Comparison of ENCODE assay signal across 19 mouse cellular contexts in genomic region chr15:31415181-31415580, GRCm38 (mm10). TPM values are rescaled to one million over a fixed set of nuclear protein-coding genes. Genes with fewer than 3 reads are reported as not detected.
DNase-seq lines count a peak whose midpoint lies in the region; ATAC-seq lines count a peak whose summit lies in the region.
"Had no signal": no experiment of that assay in that cellular context is flagged by ENCODE, and none has a peak within 500 bp of the region (broad histone marks: within the 10 kb centered on the region; RNA-seq: fewer than 3 reads in every experiment).

No protein-coding gene starts in this region.

- H3K36me3 ChIP-seq in kidney, embryonic 14.5 days (ENCODE audit: control insufficient read depth, insufficient read depth, low read length) = no peaks in the 10 kb centered on the region
- H3K36me3 ChIP-seq: embryonic facial prominence, embryonic 12.5 days; hindbrain, embryonic 15.5 days; limb, embryonic 12.5 days; neural tube, embryonic 13.5 days; stomach, embryonic 15.5 days had no signal

- no peak overlapping the region for H3K4me3 ChIP-seq in kidney, embryonic 14.5 days (ENCODE audit: low read length)
- H3K4me3 ChIP-seq: embryonic facial prominence, embryonic 12.5 days; hindbrain, embryonic 15.5 days; limb, embryonic 12.5 days; neural tube, embryonic 13.5 days; stomach, embryonic 15.5 days had no signal

- DNase-seq in kidney, adult 9 months = peak; percentile 27
- peak; percentile 55 to 70 for DNase-seq in lung, adult 18-20 months
- peak; percentile 70 for DNase-seq in lung, postnatal 25 days (ENCODE audit: low spot score)
- DNase-seq in adrenal gland, postnatal 25 days = no peak
- DNase-seq: cerebellum, adult 18-20 months; gastrocnemius, postnatal 10 days; heart, postnatal 14 days; layer of hippocampus, adult 9-11 months; right cerebral cortex, postnatal 14 days had no signal

- 46% methylated on average over 4 of the region's 4 CpGs for WGBS in kidney, embryonic 14.5 days

- H3K4me2 ChIP-seq in kidney, embryonic 14.5 days (replicated peaks; ENCODE audit: low read depth, low read length) = no peak overlapping the region
- H3K4me2 ChIP-seq: embryonic facial prominence, embryonic 12.5 days; hindbrain, embryonic 15.5 days; limb, embryonic 12.5 days; midbrain, embryonic 11.5 days; neural tube, embryonic 13.5 days; stomach, embryonic 15.5 days had no signal

- 0 out of 2 replicates have a peak, but pooled peaks cover 3% of the 10 kb centered on the region for H3K4me1 ChIP-seq in kidney, embryonic 14.5 days (ENCODE audit: control insufficient read depth, insufficient read depth, low read length)
- H3K4me1 ChIP-seq: embryonic facial prominence, embryonic 12.5 days had no signal

- no peak for ATAC-seq in kidney, embryonic 14.5 days (ENCODE audit: low FRiP score, low TSS enrichment)
- ATAC-seq in granulocyte monocyte progenitor cell, adult 5-6 weeks (replicated peaks; ENCODE audit: poor library complexity, severe bottlenecking) = peak; percentile 10; the same call in 1 of the 2 replicates
- ATAC-seq in megakaryocyte-erythroid progenitor cell, adult 5-6 weeks (replicated peaks; ENCODE audit: low FRiP score, low TSS enrichment, poor library complexity, severe bottlenecking) = no peak

- H3K9ac ChIP-seq in kidney, embryonic 14.5 days (ENCODE audit: low read depth, low read length) = no peak overlapping the region
- H3K9ac ChIP-seq: embryonic facial prominence, embryonic 12.5 days; hindbrain, embryonic 15.5 days; limb, embryonic 12.5 days; liver, embryonic 14.5 days; neural tube, embryonic 13.5 days; stomach, embryonic 15.5 days had no signal

- no peaks in the 10 kb centered on the region for H3K27me3 ChIP-seq in kidney, embryonic 14.5 days (ENCODE audit: control insufficient read depth, insufficient read depth, low read length)
- H3K27me3 ChIP-seq: embryonic facial prominence, embryonic 12.5 days; hindbrain, embryonic 15.5 days; neural tube, embryonic 13.5 days; stomach, embryonic 15.5 days had no signal

- no peak overlapping the region for H3K27ac ChIP-seq in kidney, embryonic 14.5 days (ENCODE audit: low read depth, low read length)
- H3K27ac ChIP-seq: embryonic facial prominence, embryonic 12.5 days; hindbrain, embryonic 15.5 days; limb, embryonic 12.5 days; liver, embryonic 14.5 days; neural tube, embryonic 13.5 days; stomach, embryonic 15.5 days had no signal

- no peaks in the 10 kb centered on the region for H3K9me3 ChIP-seq in kidney, embryonic 14.5 days (ENCODE audit: control insufficient read depth, low read length)
- H3K9me3 ChIP-seq: embryonic facial prominence, embryonic 12.5 days; hindbrain, embryonic 15.5 days; limb, embryonic 12.5 days; neural tube, embryonic 13.5 days; stomach, embryonic 15.5 days had no signal

RNA-seq across cellular contexts. Expression of gene Ropn1l, which starts 38.4 kb away (rescaled TPM):
- 3.8 and 3.9 TPM in 2 replicates for polyA plus RNA-seq in kidney, embryonic 14.5 days (2014; fragmentation: Nextera tagmentation; extraction: Ambion mirVana)
- total RNA-seq in granulocyte monocyte progenitor cell, adult 5-6 weeks (2014; fragmentation: Nextera tagmentation) = 1.9 and 6.3 TPM in 2 replicates
- not detected in 2 replicates for total RNA-seq in granulocyte monocyte progenitor cell, adult 5-6 weeks (2017)
- not detected in 2 replicates for total RNA-seq in megakaryocyte-erythroid progenitor cell, adult 5-6 weeks (2014; fragmentation: Nextera tagmentation)
- total RNA-seq in megakaryocyte-erythroid progenitor cell, adult 5-6 weeks (2017) = not detected in 2 replicates
- 2.0 and 3.6 TPM in 2 replicates for total RNA-seq in adrenal gland, postnatal 25 days (2021)

RNA-seq across cellular contexts. Expression of gene Ankrd33b, which starts 47.7 kb away (rescaled TPM):
- 2.1 and 3.7 TPM in 2 replicates for polyA plus RNA-seq in kidney, embryonic 14.5 days (2014; fragmentation: Nextera tagmentation; extraction: Ambion mirVana)
- total RNA-seq in granulocyte monocyte progenitor cell, adult 5-6 weeks (2014; fragmentation: Nextera tagmentation) = 0.11 TPM in 1 of 2 replicates, not detected in the other
- 0.10 TPM in 1 of 2 replicates, not detected in the other for total RNA-seq in granulocyte monocyte progenitor cell, adult 5-6 weeks (2017)
- total RNA-seq in megakaryocyte-erythroid progenitor cell, adult 5-6 weeks (2014; fragmentation: Nextera tagmentation) = 1.6 TPM in 1 of 2 replicates, not detected in the other
- not detected in 2 replicates for total RNA-seq in megakaryocyte-erythroid progenitor cell, adult 5-6 weeks (2017)
- total RNA-seq in adrenal gland, postnatal 25 days (2021) = 0.82 and 1.5 TPM in 2 replicates
